21 mouse cellular contexts compared by ENCODE assay signal in genomic region chr14:78651696-78652095, GRCm38 (mm10).
"Had no signal": no experiment of that assay in that cellular context is flagged by ENCODE, and none has a peak within 500 bp of the region (broad histone marks: within the 10 kb centered on the region; RNA-seq: fewer than 3 reads in every experiment).

No protein-coding gene starts in this region.

- ATAC-seq: lung, postnatal 0 days; midbrain, embryonic 16.5 days had no signal

- H3K36me3 ChIP-seq: lung, embryonic 15.5 days; midbrain, embryonic 10.5 days; midbrain, embryonic 12.5 days; neural tube, embryonic 13.5 days had no signal

- H3K27me3 ChIP-seq: lung, embryonic 15.5 days; midbrain, embryonic 12.5 days; neural tube, embryonic 13.5 days; neural tube, embryonic 15.5 days had no signal

- DNase-seq: lung, adult 2 months; lung, postnatal 14 days; lung, postnatal 36 days; midbrain, embryonic 14.5 days; retina, postnatal 1 day; right cerebral cortex, adult 18-20 months; right cerebral cortex, postnatal 25 days; right cerebral cortex, postnatal 4 days; spleen, adult 18-20 months; thymus, adult 2 months; thymus, postnatal 25 days; thymus, postnatal 4 days had no signal

- H3K9ac ChIP-seq: lung, embryonic 15.5 days; midbrain, embryonic 12.5 days; neural tube, embryonic 13.5 days; neural tube, embryonic 15.5 days had no signal

- H3K27ac ChIP-seq: lung, embryonic 15.5 days; macrophage; midbrain, embryonic 10.5 days; midbrain, embryonic 12.5 days; neural tube, embryonic 13.5 days; neural tube, embryonic 15.5 days had no signal

- H3K4me1 ChIP-seq: midbrain, embryonic 12.5 days had no signal

- H3K4me2 ChIP-seq: lung, embryonic 15.5 days; midbrain, embryonic 12.5 days; neural tube, embryonic 13.5 days; neural tube, embryonic 15.5 days had no signal

- H3K4me3 ChIP-seq: lung, embryonic 15.5 days; midbrain, embryonic 10.5 days; midbrain, embryonic 12.5 days; myocyte; neural tube, embryonic 13.5 days; neural tube, embryonic 15.5 days had no signal

- H3K9me3 ChIP-seq: lung, embryonic 15.5 days; midbrain, embryonic 10.5 days; midbrain, embryonic 12.5 days; neural tube, embryonic 13.5 days; neural tube, embryonic 15.5 days had no signal
